Mouse (Mus musculus): ENCODE data around the gene Gas1. TPM values are rescaled to one million over a fixed set of nuclear protein-coding genes. Genes with fewer than 3 reads are reported as not detected.

Gene Gas1
- polyA plus RNA-seq, 1 experiment: 15.3 TPM

GRCm38 (mm10) chr13:60173591-60174524 lies 3.3 kb downstream of the Gas1 start:
- no peak for DNase-seq (ENCODE audit: low read depth, low spot score)
- WGBS: 24% methylated on average over 12 of the region's 12 CpGs

GRCm38 (mm10) chr13:60173186-60173585 lies 4.0 kb downstream of the Gas1 start:
- 8% methylated on average over 3 of the region's 3 CpGs for WGBS
- DNase-seq (ENCODE audit: low read depth, low spot score): no peak

- WGBS: 36% methylated on average over 7 of the region's 7 CpGs
- no peak for DNase-seq (ENCODE audit: low read depth, low spot score)
Observed at GRCm38 (mm10) chr13:60172366-60173017, 4.7 kb downstream of the Gas1 start.

- 81% methylated on average over 8 of the region's 8 CpGs for WGBS
- DNase-seq (ENCODE audit: low read depth, low spot score): no peak
Observed at GRCm38 (mm10) chr13:60171781-60172180, 5.4 kb downstream of the Gas1 start.

- DNase-seq (ENCODE audit: low read depth, low spot score): no peak
- 84% methylated on average over 21 of the region's 21 CpGs for WGBS
Observed at GRCm38 (mm10) chr13:60170898-60171715, 6.1 kb downstream of the Gas1 start.

- WGBS: 85% methylated on average over 2 of the region's 2 CpGs
- DNase-seq (ENCODE audit: low read depth, low spot score): no peak
Observed at GRCm38 (mm10) chr13:60169026-60169425, 8.1 kb downstream of the Gas1 start.

- WGBS: 51% methylated on average over 19 of the region's 19 CpGs
- no peak for DNase-seq (ENCODE audit: low read depth, low spot score)
Observed at GRCm38 (mm10) chr13:60156294-60157126, 20.7 kb downstream of the Gas1 start.

GRCm38 (mm10) chr13:60154170-60154569 lies 23.0 kb downstream of the Gas1 start:
- WGBS: 88% methylated on average over 3 of the region's 3 CpGs
- no peak for DNase-seq (ENCODE audit: low read depth, low spot score)

- DNase-seq (ENCODE audit: low read depth, low spot score): no peak
- WGBS: 62% methylated on average over 3 of the region's 3 CpGs
Observed at GRCm38 (mm10) chr13:60148235-60148634, 28.9 kb downstream of the Gas1 start.

GRCm38 (mm10) chr13:60147857-60148181 lies 29.3 kb downstream of the Gas1 start:
- WGBS: 74% methylated on average over 2 of the region's 2 CpGs
- DNase-seq (ENCODE audit: low read depth, low spot score): no peak

- 12% methylated on average over 21 of the region's 21 CpGs for WGBS
- no peak for DNase-seq (ENCODE audit: low read depth, low spot score)
Observed at GRCm38 (mm10) chr13:60146994-60147856, 29.9 kb downstream of the Gas1 start.

GRCm38 (mm10) chr13:60146231-60146630 lies 30.9 kb downstream of the Gas1 start:
- no peak for DNase-seq (ENCODE audit: low read depth, low spot score)
- WGBS: 65% methylated on average over 3 of the region's 3 CpGs

- no peak for DNase-seq (ENCODE audit: low read depth, low spot score)
- WGBS: 91% methylated on average over 4 of the region's 4 CpGs
Observed at GRCm38 (mm10) chr13:60136962-60137361, 40.2 kb downstream of the Gas1 start.

- no peak for DNase-seq (ENCODE audit: low read depth, low spot score)
Observed at GRCm38 (mm10) chr13:60134439-60134799, 42.7 kb downstream of the Gas1 start.

GRCm38 (mm10) chr13:60133716-60134438 lies 43.3 kb downstream of the Gas1 start:
- WGBS: 29% methylated on average over 10 of the region's 10 CpGs
- no peak for DNase-seq (ENCODE audit: low read depth, low spot score)

More at GRCm38 (mm10) chr13:60134439-60134799, 42.7 kb downstream of the Gas1 start:
- WGBS: 88% methylated on average over 5 of the region's 5 CpGs

- no peak for DNase-seq (ENCODE audit: low read depth, low spot score)
- 63% methylated on average over 13 of the region's 13 CpGs for WGBS
Observed at GRCm38 (mm10) chr13:60131771-60132170, 45.4 kb downstream of the Gas1 start.

- DNase-seq (ENCODE audit: low read depth, low spot score): no peak
- WGBS: 70% methylated on average over 9 of the region's 9 CpGs
Observed at GRCm38 (mm10) chr13:60129541-60129940, 47.6 kb downstream of the Gas1 start.

- 65% methylated on average over 19 of the region's 19 CpGs for WGBS
Observed at GRCm38 (mm10) chr13:60126338-60126737, 50.8 kb downstream of the Gas1 start.

More at GRCm38 (mm10) chr13:60126338-60126737, 50.8 kb downstream of the Gas1 start:
- DNase-seq (ENCODE audit: low read depth, low spot score): no peak
